Mouse (Mus musculus) effector memory CD4-positive, alpha-beta T cell, adult 7 months (primary cell): ENCODE measurements around the gene Olfr374. TPM values are rescaled to one million over a fixed set of nuclear protein-coding genes. Genes with fewer than 3 reads are reported as not detected.

Source experiments
- polyA plus RNA-seq: library from polyadenylated mRNA; unstranded; fragments of 100-300 nt; shearing (Covaris generic); gene quantifications from one replicate; pipeline ENCODE4 v1.2.1, GENCODE M21; 2017

The Olfr374 gene
- not detected for polyA plus RNA-seq

DNA sequence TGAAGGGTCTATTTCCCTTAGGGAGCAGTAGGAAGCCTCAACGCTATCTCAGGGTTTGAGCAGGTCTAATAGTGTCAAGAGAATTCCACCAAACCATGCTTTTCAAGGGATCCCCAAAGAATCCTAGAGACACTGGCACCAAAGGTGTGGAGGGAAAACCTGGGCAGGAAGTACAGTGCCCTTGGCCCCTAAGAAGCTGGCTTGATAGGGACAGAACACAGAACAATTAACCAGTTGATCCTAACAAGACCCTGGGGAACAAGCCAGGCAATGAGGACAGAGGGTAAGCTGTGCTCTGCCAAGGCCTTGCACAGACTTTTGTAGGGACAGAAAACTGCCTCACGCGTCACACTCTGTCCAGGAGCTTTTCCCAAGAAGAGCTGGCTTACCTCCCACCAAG, at the start of gene Olfr374:
Olfr374 (plus strand) TSS at position 301 of the 400 bp plus-strand sequence.

DNA sequence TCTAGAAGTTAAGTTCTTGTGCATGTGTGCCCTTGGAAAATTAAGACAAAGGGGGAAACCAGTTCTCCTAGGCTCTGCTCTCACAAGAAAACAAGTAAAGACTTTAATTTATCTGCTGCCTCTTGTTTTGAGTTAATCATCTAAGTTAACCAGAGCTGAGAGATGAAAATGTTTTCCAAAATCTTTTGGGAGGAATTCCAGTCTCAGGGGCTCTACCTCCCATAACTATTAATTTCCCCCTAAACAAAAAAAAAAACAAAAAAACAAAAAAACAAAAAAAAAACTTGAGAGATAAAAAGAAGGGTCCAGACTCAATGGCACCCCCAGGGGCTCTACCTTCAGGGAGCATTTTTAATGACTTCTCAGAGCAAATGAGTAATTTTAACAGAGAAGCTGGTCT, 24.0 kb upstream of the Olfr374 start, which contains the start of gene Olfr373:
Olfr373 (plus strand) TSS at position 301 of the 400 bp plus-strand sequence.

DNA sequence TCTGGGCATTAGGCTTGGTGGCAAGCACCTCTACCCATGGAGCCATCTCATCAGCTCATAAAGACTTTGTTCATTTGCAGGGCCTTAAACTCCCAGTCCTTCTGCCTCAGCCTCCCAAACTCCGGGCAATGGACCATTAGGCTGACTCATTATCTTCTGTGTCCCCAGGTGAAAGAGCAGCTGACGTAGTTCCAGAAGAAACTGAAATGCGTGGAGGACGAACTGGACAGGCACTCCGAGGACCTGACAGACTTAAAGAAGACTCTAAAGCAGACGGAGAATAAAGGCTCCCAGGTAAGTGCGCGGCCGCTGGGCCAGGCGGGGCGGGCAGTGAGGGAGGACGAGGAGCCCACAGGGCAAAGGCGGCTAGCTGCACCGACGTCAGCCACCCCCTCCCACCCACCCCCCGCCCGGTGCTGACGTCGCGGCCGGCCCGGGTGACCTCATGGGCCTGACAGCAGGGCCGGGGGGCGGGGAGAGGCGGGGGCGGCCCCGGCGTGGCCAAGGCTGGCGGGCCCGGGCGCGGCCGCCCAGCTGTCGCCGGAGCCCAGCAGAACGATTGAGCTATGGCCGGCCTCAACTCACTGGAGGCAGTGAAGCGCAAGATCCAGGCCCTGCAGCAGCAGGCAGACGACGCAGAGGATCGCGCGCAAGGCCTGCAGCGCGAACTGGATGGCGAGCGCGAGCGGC, 28.1 kb downstream of the Olfr374 start, which contains the start of gene Tpm4:
Tpm4 (plus strand) TSS at position 220 of the 690 bp plus-strand sequence.

DNA sequence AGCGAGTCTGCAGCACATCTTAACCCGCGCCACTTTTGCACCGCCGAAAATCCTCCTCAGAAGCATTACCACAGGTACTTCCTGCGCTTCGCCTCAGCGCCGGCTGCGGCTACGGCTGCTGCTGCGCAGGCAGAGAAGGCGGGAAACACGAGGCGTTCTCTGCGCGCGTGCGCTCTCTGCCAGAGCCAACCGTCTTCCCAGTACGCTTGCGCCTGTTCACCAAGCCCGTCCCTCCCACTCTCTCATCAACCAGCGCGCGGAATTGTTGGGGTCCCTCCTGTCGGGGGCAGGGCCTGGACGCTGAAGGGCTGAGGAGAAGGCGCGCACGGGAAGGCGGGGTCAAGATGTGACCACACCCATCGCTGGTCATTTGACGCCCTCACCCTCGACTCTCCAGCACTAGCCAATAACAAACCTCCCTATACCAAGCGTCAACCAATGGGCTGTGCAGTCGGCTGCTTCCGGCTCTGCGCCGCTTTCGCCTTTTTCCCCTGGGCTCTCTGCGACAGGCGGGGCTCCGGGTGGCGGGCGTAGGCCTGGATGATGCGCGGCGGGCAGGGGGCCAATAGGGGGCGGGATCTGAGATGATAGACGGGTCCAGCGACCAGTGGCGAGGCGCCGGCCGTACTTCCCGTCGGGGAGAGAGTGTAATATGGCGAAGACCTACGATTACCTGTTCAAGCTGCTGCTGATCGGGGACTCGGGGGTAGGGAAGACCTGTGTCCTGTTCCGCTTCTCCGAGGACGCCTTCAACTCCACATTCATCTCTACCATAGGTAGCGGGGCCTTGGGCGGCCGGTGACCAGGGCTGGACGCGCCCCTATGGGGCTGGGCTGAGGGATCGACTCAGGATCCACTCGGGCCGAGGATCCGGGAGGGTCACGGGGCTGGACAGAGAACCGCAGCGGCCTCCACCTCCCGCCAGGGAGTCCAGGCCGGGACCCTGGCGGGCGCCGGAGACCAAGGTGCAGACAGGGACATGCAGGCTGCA, 54.2 kb downstream of the Olfr374 start, which contains the start of gene Rab8a:
Rab8a (plus strand) TSS at position 494 of the 991 bp plus-strand sequence.

Other genes starting within 250 kb of the Olfr374 start
- gene Zfp709, start 225.0 kb upstream of the Olfr374 start, polyA plus RNA-seq, result 1.7 TPM
- gene Zfp882, start 198.4 kb upstream of the Olfr374 start, polyA plus RNA-seq, result 3.0 TPM
- 8.9 TPM for gene Zfp617, start 198.4 kb upstream of the Olfr374 start, polyA plus RNA-seq
- 5.4 TPM for gene Zfp961, start 156.0 kb upstream of the Olfr374 start, polyA plus RNA-seq
- not detected for gene Cyp4f18, start 97.4 kb upstream of the Olfr374 start, polyA plus RNA-seq
- 0.30 TPM for gene Olfr372, start 65.8 kb upstream of the Olfr374 start, polyA plus RNA-seq
- 0.77 TPM for gene Olfr373, start 23.9 kb upstream of the Olfr374 start, polyA plus RNA-seq
- 615 TPM for gene Tpm4, start 27.9 kb downstream of the Olfr374 start, polyA plus RNA-seq
- gene Rab8a, start 54.2 kb downstream of the Olfr374 start, polyA plus RNA-seq, result 294 TPM
- 9.4 TPM for gene Hsh2d, start 82.6 kb downstream of the Olfr374 start, polyA plus RNA-seq
- gene Cib3, start 105.8 kb downstream of the Olfr374 start, polyA plus RNA-seq, result 0.48 TPM
- not detected for gene Gm11034, start 106.6 kb downstream of the Olfr374 start, polyA plus RNA-seq
- gene Fam32a, start 112.7 kb downstream of the Olfr374 start, polyA plus RNA-seq, result 88.0 TPM
- 159 TPM for gene Ap1m1, start 133.0 kb downstream of the Olfr374 start, polyA plus RNA-seq
- 3.0 TPM for gene Gm10282, start 198.2 kb downstream of the Olfr374 start, polyA plus RNA-seq
- 922 TPM for gene Klf2, start 212.0 kb downstream of the Olfr374 start, polyA plus RNA-seq